Mouse (Mus musculus) bone marrow macrophage, adult 2 months (primary cell): ENCODE results near the gene Igsf21.

Source experiments
- CTCF ChIP-seq: IDR thresholded peaks from 2 replicates; pipeline ENCODE4 v1.5.1; 2012; ENCODE audit warnings: low read depth, mild to moderate bottlenecking, low read length, moderate library complexity
- POLR2A ChIP-seq: IDR thresholded peaks from 2 replicates; pipeline ENCODE4 v1.6.1; 2012; ENCODE audit warnings: mild to moderate bottlenecking, low read depth, low read length, borderline replicate concordance

DNA sequence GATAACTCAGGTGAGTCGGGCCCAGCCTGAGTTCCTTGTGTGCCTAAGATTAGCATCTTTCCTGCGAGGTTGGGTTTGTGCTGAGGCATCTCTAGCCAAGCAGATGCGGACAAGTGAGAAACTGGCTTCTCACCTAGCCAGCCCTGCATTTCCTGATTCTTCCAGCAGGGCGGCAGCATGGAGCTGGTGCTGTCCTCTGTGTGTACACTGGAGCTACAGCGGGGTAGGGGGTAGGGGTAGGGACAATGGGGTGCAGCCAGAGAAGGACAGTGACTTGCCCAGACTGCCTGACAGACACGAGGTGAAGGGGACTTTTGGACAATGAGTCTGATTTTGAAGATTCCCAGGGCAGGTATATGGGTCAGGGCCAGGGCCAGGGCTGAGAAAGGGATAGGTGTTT is 131.5 kb downstream of the Igsf21 start:
- TF ChIP-seq CTCF (no peak), POLR2A (no peak)
